Mouse (Mus musculus): ENCODE measurements around the gene Rcor2.

Rcor2 gene

DNA sequence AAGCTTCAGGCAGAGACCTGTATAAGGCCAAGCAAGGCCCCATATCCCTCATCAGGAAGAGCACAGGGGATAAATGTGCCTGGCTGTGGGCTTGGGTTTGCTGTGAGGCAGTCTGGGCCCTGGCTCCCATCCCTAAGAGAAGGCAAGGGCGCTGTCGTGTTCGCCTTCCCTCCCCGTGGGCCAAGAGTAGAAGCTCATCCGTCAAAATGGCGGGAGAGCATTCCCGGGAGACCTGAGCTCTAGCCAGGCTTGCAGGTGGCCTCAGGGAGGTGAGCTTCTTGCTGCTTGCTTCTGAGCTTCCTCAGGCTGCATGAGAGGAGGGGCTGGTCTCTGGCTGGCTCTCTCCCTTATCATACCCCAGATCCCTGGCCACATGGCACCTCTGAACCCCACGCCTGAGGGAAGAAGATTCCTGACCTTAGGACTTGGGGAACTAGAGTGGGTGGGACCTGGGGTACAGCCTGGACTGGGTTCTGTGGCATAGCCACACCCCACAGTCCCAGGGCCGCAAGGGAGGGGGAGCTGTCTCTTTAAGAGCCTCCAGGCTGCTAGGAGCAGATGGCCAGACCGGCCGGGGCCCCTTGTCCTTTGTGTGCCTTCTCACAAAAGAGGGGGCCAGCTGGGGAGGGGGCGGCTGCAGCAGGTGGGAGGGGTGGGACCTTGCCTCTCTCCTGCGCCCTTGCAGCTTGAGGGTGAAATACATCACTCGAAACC, 1.5 kb upstream of the Rcor2 start:
- DNase-seq, result peak; percentile 72

DNA sequence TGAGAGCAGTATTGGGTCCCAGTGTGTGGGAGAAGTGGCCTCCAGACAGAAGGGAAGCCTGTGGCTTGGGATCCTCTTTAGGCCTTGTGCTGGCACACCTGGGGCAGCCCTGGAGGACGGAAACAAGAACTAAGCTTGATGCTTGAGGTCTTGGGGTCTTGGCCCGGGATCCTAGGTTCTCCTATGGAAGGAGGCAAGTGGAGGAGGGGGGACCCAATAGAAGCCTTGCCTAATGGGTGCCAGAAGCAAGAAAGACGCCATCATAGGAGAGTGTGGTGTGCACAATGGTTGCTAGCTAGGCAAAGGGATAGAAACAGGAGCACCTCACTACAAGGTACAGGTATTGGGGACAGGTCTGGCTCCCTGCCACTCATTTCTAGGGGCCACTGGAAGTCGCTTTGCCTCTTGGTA, 699 bp upstream of the Rcor2 start:
- DNase-seq, result peak; percentile 61

DNA sequence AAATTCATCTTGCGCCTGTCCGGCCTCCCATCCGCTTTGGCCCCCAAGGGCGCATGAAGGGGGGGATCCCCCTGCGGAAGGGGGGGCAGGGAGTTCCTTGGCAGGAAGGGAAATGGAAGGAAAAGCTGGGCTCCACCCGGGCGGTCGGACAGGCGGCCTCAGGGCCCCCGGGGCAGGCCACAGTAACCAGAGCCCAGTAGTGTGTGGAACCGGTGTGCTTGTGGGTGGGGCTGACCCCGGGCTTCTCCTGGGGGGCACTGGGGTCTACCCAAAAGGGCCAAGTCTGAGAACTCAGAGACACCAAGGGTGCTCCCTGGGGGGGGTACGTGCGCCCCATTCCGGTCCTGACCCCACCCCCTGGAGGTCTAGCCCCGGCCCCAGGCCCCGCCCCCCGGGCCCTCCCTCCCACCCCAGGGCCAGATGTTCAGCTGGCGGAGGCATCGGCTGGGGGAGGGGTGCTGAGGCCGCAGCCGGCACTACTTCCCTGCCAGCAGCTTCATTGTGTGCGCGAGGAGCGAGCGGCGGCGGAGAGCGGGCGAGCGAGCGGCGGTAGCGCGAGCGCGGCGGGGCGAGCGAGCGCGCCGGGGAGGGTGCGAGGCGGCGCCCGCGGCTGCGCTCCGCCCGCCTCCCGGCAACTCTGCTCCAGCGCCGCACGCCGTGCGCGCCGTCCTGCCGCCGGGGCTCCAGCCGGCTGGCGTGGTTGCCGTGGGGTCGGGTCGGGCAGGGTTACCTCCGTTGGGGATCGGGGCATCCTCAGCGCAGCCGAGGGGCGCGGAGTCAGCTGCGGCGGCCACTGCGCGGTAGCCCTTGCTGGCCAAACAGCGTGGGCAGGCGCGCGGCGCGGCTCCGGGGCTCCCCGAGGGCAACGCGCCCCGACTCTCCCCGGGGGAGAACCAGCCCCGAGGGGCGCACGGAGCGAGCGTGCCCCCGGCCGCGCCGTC, 926 bp downstream of the Rcor2 start:
- peak; percentile 75 for DNase-seq

DNA sequence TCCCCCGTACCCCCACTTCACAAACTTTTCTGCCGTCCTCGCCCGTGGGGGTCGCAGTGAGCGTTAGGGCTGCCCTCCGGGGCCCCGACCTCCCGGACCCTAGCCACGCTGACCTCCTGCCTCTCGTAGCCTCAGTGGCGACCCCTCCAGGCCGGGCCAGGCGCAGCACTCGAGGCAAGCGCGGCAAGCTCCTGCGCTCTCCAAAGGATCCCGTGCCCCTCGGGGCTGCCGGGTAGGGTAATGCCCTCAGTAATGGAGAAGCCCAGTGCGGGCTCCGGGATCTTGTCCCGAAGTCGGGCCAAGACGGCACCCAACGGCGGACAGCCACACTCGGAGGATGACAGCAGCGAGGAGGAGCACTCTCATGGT, 1.6 kb downstream of the Rcor2 start:
- DNase-seq, result peak; percentile 74

DNA sequence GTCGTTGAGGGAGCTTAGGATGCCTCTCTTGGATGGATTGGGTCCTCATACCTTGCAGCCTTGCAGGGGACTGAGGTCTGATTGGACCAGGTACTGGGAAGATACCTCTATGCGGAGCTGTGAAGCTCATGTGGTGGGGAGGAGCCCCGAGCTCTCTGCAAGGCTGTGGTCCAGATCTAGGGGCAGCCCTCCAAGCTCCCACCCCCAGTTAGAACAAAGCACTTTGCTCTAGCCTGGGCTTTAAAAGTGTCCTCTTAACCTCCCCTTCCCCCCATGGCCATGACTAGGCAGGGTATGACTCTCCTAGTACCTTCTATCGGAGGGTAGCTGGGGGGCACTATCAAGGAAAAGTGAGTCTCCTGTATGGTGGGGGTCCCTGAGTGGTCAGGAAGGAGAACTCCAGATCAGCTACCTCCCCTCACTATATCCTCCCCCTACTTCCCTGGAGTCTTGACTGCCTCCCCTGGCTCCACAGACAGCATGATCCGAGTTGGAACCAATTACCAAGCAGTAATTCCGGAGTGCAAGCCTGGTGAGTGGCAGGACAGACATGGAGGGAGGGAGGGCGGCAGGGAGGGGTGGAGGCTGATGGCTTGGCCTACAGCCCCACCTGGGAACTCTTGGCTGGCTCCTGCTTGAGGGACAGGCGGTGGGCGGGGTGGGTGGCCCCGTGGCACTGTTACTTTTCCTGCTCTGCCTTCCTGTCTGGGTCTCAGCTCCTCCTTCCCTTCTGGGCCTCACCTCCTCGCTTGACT, 2.3 kb downstream of the Rcor2 start:
- DNase-seq, result peak; percentile 55

DNA sequence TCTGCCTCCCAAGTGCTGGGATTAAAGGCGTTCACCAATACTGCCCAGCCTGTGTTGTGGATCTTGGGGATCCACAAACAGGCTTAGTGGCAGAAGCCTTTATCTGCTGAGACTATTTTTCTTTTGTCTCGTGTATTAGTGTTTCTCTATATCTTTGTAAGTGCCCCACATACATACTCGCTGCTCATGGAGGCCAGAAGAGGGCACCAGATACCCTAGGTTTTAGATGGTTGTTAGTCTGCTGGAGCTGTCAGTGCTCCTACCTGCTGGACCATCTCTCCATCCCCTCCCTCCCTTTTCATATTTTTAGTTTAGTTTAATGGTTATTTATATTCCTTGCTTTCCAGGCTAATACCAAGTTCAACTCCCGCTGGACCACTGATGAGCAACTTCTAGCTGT, 6.4 kb downstream of the Rcor2 start:
- DNase-seq, result no peak

DNA sequence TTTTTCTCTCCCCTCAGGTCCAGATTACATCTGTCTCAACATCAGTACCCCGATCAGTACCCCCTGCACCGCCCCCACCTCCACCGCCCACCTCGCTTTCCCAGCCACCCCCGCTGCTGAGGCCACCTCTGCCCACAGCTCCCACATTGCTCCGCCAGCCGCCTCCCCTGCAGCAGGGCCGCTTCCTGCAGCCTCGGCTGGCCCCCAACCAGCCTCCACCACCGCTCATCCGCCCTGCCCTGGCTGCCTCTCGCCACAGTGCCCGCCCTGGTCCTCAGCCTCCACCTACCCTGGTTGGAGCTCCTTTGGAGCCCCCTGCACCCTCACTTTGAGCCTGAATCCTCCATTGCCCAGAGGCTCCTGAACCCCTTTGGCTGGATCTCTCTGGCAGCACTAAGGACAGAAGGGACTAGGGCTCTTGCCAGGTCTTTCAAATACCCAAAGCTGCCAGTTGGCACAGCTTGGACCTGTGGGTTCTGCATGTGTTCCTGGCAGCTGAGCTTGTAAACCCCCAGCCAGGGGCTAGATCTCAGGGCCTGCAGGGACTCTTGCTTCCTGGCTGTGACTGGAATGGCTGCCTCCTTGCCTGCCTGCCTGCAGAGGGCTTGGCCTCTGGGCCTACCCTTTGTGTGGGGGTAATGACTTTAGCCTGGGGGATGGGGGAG, 7.3 kb downstream of the Rcor2 start:
- peak; percentile 92 for DNase-seq

DNA sequence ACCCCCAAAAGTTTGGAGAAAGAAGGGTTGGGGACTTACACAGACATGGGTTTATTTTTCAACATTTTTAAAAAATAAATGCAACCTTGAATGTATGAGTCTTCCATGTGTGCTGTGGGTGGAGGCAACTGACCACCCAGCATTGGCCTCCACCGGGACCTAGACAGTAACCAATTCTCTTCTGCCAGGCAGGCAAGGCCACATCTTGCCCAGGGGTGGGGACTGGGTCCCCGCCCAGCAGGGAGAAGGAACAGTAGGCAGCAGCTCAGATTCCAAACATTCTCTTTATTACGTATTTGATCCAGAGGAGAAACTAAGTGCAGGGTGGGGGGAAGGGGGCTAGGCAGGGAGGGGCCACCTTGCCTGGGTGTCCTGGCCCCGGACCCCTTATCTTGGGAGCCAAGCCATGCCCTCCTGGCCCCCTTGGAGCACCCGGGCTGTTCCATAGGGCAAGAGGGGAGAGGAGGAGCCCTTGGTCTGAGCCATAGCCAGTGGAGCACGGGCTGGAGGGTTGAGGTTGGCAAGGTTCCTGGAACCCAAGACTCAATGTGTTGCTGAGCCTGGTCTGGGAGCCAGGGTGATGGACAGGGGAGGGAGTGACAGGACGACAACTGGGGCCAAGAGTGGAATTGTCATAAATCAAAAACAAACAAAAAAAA, 8.1 kb downstream of the Rcor2 start:
- DNase-seq, result peak; percentile 72

DNA sequence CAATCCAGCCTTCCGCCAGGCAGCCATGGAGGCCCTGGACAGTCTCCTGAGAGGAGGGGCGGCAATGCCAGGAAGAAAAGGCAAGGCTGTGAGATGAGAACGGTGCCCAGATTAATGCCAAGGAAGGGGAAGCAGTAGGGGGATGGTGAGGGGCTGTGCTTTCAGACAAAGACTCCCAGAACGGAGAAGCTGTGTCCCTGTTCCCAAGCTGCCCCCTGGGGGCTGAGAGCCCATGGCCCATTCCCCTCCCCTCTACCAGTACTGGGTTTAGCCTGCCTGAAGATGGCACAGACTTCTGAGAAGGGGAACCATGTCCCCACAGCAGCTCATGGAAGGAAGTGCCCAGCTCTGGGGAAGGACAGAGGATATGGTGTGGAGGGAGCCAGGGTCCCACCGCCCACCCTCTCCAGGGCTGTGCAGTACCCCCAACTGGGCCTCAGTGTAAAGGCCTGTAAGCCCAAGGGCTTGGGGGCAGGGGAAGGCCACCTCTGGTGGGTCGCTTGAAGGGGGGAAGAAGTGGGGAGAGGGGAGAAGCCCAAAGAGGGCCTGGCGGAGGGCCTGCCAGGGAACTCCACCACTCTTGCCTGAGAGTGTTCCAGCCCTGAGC, 9.0 kb downstream of the Rcor2 start:
- peak; percentile 50 for DNase-seq

DNA sequence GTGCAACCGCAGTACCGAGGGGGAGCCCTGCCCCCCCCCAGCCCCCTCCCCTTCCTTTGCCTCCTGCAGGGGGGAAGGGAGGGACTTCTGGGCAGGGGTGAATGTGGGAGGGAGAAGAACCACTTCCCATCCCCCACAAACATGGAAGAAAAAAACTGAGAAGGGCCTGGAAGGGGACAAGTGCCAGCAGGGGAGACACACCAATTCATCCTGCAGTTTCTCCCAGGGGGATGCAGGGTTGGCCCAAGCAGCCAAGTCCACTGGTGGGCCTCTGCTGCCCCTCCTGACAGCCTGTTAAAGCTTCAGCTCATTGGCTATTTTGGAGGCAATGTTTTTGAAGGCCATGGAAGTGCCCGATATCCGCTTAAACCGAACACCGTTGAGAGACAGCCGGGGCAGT, 9.7 kb downstream of the Rcor2 start:
- peak; percentile 41 for DNase-seq

DNA sequence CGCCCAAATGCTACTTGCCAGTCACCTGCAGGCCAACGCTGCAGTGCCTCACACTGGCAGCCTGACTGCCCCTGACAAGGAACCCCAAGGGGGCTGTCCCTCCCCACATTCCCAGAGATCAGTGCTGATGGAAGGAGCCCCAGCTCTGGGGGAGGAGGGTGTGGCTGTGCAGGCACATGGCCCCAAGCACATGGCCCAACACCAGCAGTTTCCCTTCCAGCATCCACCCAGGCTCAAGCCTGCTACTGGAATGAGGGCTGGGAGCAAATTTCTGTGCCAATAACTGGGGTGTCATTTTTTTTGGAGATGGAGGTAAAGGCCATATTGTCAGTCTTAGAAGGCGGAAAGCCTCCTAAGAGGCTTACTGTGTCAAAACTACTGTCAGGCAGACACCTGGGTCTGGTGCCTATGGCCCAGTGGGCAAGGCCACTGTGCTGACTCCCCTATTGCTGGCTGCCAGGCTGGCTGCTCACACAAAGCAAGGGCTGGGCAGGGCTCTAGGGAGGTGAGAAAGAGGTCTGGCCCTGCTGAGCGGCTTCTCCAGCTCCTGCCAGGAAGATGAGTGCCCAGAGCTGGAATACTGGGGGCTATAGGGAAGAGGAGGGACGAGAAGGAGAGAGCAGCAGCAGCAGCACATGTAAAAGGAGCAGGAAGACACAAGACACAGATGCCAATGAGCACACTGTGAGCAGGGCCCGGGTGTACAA, 11.2 kb downstream of the Rcor2 start:
- no peak for DNase-seq

DNA sequence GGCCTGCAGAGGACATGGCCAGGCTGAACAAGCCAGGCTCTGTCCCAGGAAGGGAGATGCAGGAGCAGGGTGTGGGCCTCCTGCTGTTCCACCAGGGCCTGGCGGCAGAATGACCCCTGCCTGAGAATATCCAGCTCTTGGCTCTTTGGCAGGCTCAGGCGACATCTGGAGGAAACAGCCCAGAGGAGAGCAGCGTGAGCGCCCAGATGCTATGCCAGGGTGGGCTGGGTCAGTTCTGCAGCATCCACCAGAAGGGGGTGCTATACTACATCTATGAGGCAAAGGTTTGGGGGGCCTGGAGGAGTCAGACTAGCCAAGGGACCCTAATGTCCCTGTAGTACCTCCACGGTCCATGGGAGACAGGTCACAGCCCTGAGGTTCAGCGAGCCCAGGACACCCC, 12.0 kb downstream of the Rcor2 start:
- peak; percentile 37 for DNase-seq

DNA sequence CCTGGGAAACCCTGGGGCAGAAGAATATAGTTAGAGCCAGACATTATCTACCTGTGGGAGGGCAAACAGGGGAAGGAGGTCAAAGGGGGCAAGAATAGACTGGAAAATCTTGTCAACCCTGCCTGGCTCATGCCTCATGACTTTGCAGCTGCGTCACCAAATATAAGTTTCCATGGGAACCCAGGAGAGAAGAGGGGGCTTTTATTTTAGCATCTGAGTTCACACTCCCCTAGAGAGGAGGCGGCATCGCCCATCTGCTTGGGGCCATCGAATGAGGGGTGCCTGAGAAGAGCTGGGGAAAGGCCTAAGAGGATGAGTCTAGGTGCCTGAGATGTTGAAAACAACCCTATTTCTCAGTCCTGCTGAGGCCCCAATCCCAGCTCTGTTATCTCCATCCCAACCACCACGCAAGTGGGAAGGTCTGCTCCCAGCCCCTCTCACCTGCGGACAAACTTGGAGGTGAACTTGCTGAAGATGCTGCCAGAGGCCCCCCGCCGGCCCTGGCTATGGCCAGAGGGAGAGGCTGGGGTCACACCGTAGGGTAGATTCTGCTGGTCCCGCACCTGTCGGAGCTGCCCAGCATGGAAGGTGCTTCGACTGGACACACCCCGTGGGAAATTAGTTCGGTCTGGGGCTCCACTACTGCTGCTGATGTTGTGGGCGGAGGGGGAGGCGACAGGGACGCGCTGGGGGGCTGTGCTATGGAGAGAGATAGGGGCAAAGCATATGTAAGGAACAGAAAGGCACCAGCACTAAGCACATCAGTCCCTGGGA, 13.6 kb downstream of the Rcor2 start:
- no peak for DNase-seq

DNA sequence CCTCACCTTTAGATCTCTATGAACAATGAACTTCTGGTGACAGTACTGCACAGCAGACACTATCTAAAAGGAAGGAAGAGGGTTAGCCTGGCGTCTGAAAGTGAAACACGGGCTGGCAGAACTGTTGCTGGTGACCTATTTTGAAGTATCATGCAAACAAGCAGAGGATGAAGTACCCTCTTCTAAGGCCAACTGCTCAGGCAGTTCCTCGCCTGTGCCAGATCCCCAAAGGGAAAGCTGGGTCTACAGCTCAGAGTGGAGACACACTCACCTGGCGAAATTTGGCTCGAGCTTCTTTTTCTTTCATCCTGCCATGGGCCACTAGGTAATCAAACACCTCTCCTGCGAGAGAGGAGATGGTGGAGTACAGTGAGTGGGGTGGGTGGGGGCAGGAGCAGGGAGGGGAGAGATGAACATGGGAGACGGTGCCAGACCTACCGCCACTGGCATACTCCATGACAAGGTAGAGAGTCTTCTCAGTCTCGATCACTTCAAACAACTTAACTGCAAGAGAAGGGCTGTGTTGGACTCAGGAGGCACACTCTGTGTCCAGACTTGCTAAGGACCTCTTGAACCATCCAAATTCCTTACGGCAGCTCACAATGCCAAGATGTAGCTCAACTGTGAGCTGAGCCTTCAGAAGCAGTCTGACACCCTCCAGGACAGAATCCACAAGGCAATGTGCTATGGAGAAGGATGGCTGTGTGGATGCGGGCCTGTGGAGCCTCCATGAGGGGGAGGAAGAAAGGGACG, 19.6 kb downstream of the Rcor2 start:
- no peak for DNase-seq

DNA sequence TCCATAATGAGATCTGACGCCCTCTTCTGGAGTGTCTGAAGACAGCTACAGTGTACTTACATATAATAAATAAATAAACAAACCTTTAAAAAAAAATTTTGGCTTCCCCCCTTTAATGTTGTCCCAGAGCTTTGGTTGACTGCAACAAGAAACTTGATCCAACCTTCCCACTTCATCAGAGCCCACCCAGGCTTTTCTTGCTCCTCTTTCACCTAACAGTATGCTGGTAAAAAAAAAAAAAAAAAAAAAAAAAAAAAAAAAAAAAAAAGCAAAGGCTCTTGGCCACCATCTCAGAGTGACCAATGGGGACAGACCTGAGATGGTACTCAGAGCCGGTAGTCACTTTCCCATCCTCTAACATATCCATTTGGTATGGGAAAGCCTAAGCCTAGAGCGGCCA, 21.2 kb downstream of the Rcor2 start:
- no peak for DNase-seq

DNA sequence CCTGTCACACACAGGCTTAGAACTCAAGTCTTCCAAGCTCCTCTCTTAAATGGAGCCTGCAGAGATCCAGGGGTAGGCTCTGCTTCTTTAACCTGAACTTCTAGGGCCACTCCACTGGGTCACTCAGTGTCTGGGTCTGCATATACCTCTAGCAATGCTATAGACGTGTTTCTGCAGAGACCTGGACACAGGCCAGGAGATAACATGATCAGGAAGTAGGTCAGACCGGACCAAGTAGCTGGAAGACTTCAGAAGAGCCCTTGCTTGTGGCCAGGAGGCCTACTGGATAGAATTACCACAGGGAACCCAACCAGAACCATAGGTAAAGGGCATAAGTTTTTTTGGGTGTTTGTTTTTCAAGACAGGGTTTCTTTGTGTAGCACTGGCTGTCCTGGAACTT, 22.6 kb downstream of the Rcor2 start:
- no peak for DNase-seq

DNA sequence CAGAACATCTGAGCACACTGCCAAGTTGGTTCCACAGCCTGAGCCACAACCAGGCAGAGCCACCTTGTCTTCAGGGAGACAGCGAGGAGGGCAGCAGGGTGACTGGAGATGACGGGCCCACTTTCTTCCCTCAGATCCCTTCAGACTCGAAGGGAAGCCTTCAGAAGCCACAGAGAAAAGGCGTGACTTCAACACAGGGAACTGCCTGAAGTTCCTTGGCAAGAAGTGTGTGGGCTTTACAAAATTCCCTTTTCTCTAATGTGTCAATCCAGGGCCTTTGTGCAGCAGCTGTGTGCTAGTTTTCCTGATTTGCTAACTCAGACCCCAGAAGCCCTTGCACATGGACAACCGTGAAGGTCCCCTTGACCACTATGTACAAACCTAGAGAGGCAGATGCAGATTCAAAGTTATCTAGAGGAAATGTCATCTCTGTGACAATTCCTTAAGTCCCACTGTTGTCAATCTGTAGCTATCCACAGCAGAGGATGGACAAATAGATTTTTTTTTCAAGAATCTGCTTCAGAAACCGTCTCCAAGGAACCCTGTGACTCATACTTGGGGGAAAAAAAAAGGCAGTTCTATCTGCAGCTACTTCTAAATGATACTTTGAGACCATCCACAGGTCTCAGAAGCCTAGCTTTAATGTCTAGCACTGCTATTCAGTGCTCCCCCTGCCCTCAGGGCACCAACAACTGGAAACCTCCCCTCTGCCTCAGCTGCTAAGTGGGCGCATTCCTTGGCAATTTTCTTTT, 25.0 kb downstream of the Rcor2 start:
- DNase-seq, result no peak

DNA sequence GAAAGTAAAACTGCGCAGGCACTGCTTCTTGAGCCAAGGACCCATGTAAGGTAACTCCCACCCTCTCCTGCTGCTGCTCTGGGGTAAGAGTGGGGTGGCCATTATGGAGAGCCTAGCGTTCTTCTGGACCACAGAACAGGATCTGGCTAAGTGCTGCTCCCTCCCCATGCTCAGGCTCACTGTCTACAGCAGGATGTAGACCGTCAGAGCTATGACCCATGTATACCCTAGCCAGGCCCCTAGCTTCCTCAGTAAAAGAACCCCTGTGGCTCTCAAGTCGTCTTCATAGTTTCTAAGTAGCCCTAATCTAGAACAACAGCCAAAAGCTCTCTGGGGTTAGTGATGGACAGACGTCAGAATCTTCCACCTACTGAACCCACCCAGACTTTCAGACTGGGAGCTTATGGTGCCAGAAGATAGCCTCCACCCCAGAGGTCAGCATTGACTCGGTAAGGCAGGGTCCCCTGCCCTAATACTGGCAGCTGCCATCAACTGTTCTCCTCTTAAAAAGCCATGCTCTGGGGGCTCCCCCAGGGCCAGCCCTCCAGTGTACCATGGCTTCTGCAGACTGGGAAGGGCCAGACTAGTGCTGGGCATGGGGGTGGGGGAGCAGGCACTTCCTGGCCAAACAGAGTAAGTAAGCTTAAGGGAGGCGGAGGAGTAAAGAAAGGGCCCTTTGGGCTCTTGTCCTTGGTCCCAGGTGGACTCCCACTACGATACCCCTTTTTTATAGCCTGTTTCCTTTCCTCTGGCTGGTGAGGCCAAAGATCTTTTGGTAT, 27.2 kb downstream of the Rcor2 start:
- DNase-seq, result no peak

All from cerebellum, adult 9-11 months (tissue).